Mouse (Mus musculus) ES-Bruce4 (cell line): ENCODE measurements around the gene Capn2.

Experiments used
- EP300 ChIP-seq: IDR thresholded peaks from 2 replicates; pipeline ENCODE4 v1.6.1; 2011; ENCODE audit warnings: low read depth, low read length; ENCODE audit not compliant: insufficient read depth
- POLR2A ChIP-seq: IDR thresholded peaks from one replicate; pipeline ENCODE4 v1.8.1; 2011; ENCODE audit warnings: low read length; ENCODE audit not compliant: insufficient read depth

DNA sequence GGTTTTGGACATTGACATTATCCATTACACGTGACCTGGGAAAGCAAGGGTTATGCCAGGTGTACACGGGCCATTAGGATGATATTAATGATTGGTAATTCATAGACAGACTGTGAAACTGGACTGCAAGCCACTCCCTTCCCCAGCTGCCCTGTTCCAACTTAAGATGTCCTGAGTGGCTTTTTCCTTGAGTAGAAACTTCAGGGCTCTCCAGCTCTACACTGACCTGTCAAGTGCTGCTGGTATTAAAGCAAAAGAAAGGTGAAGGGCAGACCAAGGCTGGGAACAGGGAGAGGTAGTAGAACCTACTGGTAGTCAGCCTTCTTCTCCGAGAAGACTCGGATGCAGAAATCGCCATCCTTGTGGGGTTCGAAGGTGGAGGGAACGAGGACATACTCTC, 36.3 kb downstream of the Capn2 start:
- TF ChIP-seq EP300 (no peak), POLR2A (no peak)
